Mouse (Mus musculus): Measurements from ENCODE around the gene Polr2a. TPM values are rescaled to one million over a fixed set of nuclear protein-coding genes. Genes with fewer than 3 reads are reported as not detected.
A peak's percentile ranks its signal among the peaks of the same experiment; 100 is the strongest.

Gene Polr2a
- polyA plus RNA-seq, 1 experiment: 23.2 TPM

- H3K4me3 ChIP-seq (ENCODE audit: insufficient read depth, low read length): peak within 1 kb of the TSS; percentile 78
- no peak for TF ChIP-seq CTCF (IDR thresholded peaks at IDR 0.05; ENCODE audit: extremely low read depth, insufficient read depth, low read length)
- H3K27ac ChIP-seq (ENCODE audit: insufficient read depth, low read length): peak within 1 kb of the TSS; percentile 72
- peaks cover 1% of the 10 kb centered on the region; the same call in 1 of the 2 replicates for H3K4me1 ChIP-seq (ENCODE audit: control insufficient read depth, insufficient read depth, low read length)
These were observed 43.0 kb upstream of the Polr2a start, which contains the start of gene Fgf11 for GRCm38 (mm10) chr11:69801379-69801977. Fgf11 (minus strand) TSS chr11:69801857.

DNA sequence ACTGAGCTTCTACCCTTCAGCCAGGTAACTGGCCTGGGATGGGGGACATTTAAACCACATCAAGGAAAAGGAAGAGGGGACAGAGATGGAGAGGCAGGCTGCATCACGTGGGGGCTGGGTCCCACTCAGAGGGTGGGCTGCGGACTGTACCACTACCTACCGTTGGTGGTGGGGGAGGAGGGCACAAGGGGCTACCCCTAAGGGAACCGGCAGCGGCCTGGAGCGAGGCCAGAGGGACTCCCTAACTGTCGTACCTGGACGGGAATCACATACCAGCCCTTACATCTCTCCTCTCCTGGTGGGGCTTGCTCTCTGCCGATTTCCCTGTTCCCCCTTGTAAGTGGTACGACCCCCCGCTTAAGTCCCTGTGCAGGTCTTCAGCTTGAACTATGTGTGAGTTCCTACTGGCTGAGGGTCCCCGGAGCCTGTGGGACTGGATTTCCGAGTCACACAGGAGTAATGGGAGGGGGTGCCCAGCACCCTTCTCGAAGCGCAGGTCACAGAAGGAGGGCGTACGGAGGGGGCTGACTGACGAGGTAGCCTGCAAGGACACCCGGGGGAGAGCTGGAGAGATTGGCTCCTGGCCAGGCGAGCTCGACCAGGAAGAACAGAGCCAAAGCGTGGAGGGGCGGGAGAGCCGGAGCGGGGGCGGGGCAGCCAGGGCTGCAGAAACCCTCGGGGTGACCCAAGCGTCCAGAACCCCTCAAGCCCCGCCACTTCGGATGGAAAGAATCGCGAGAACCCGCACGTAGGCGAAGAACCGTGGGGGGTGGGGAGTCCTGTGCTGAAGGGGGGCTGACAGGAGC, 42.2 kb upstream of the Polr2a start:
- Histone ChIP-seq H3K4me1 (ENCODE audit: control insufficient read depth, insufficient read depth, low read length) (peaks cover 1% of the 10 kb centered on the region; the same call in 1 of the 2 replicates), H3K27ac (ENCODE audit: insufficient read depth, low read length) (0 out of 2 replicates have a peak overlapping the region, but pooled peaks have one; percentile 41), H3K4me3 (ENCODE audit: insufficient read depth, low read length) (peak overlapping the region; percentile 78)
- TF ChIP-seq POLR2A (IDR thresholded peaks at IDR 0.05; ENCODE audit: extremely low read depth, insufficient read depth, low read length) (no peak; the same call in 1 of the 2 replicates), CTCF (IDR thresholded peaks at IDR 0.05; ENCODE audit: extremely low read depth, insufficient read depth, low read length) (no peak)

- H3K4me1 ChIP-seq (ENCODE audit: control insufficient read depth, insufficient read depth, low read length): peaks cover 1% of the 10 kb centered on the region; the same call in 1 of the 2 replicates
- peak overlapping the region; percentile 78; the same call in 1 of the 2 replicates for H3K4me3 ChIP-seq (ENCODE audit: insufficient read depth, low read length)
- H3K27ac ChIP-seq (ENCODE audit: insufficient read depth, low read length): 0 out of 2 replicates have a peak overlapping the region, but pooled peaks have one; percentile 41
- TF ChIP-seq POLR2A (IDR thresholded peaks at IDR 0.05; ENCODE audit: extremely low read depth, insufficient read depth, low read length) (no peak), CTCF (IDR thresholded peaks at IDR 0.05; ENCODE audit: extremely low read depth, insufficient read depth, low read length) (no peak)
These were observed 41.6 kb upstream of the Polr2a start for GRCm38 (mm10) chr11:69800138-69800391.

GRCm38 (mm10) chr11:69799394-69800137, 41.1 kb upstream of the Polr2a start:
- Histone ChIP-seq H3K4me3 (ENCODE audit: insufficient read depth, low read length) (peak overlapping the region; percentile 78; the same call in 1 of the 2 replicates), H3K4me1 (ENCODE audit: control insufficient read depth, insufficient read depth, low read length) (peaks cover 1% of the 10 kb centered on the region; the same call in 1 of the 2 replicates), H3K27ac (ENCODE audit: insufficient read depth, low read length) (0 out of 2 replicates have a peak overlapping the region, but pooled peaks have one; percentile 41)
- TF ChIP-seq CTCF (IDR thresholded peaks at IDR 0.05; ENCODE audit: extremely low read depth, insufficient read depth, low read length): no peak
- no peak for TF ChIP-seq POLR2A (IDR thresholded peaks at IDR 0.05; ENCODE audit: extremely low read depth, insufficient read depth, low read length)

- Histone ChIP-seq H3K4me1 (ENCODE audit: control insufficient read depth, insufficient read depth, low read length) (peaks cover 1% of the 10 kb centered on the region; the same call in 1 of the 2 replicates), H3K4me3 (ENCODE audit: insufficient read depth, low read length) (no peak overlapping the region), H3K27ac (ENCODE audit: insufficient read depth, low read length) (no peak overlapping the region)
- TF ChIP-seq POLR2A (IDR thresholded peaks at IDR 0.05; ENCODE audit: extremely low read depth, insufficient read depth, low read length) (no peak), CTCF (IDR thresholded peaks at IDR 0.05; ENCODE audit: extremely low read depth, insufficient read depth, low read length) (no peak)
These were observed 39.5 kb upstream of the Polr2a start for GRCm38 (mm10) chr11:69797924-69798323.

- Histone ChIP-seq H3K4me1 (ENCODE audit: control insufficient read depth, insufficient read depth, low read length) (no peaks in the 10 kb centered on the region; the same call in 1 of the 2 replicates), H3K4me3 (ENCODE audit: insufficient read depth, low read length) (peak overlapping the region; percentile 36; the same call in 1 of the 2 replicates), H3K27ac (ENCODE audit: insufficient read depth, low read length) (no peak overlapping the region)
- TF ChIP-seq POLR2A (IDR thresholded peaks at IDR 0.05; ENCODE audit: extremely low read depth, insufficient read depth, low read length) (no peak), CTCF (IDR thresholded peaks at IDR 0.05; ENCODE audit: extremely low read depth, insufficient read depth, low read length) (no peak)
These were observed 37.6 kb upstream of the Polr2a start for GRCm38 (mm10) chr11:69795983-69796435.

DNA sequence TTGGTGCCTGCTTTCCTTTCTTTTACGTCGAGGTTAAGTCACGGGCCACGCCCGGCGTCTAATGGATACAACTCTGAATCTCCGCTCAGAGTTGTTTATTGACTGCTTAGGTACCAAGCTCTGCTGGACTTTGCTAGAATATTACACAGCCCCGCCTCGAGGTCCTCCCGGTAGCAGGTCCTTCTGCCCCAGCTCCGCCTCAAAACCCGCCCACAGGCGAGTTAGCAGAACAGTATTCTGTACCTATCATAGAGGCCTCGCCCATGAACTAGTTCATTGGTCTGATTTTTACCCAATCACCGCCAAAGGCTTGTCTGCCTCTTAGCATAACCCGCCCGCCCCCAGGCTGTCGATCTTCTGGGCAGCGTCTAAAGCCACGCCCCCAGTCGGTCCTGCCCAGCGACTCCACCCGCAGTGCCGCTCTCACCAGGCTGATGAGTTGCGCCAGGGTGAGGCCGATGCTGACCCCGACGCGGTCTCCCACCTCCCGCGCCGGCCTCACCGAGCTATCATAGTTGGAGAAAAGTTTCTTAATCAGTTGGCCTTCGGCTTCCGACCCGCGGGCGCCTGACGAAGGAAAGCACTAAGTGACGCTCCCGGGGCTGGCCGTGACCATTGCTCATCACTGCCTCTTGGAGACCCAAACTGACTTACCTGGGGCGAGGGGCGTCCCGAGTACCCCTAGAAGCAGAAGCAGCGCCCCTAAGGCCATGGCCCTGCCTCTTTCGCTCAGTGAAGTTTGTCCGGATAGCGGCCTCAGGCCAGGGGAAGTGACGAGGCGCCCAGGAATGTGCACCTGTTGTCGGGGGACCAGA, 36.9 kb upstream of the Polr2a start, which contains the start of gene Chrnb1:
Chrnb1 (minus strand) TSS at position 776 of the 815 bp plus-strand sequence.
- Histone ChIP-seq H3K4me1 (ENCODE audit: control insufficient read depth, insufficient read depth, low read length) (no peaks in the 10 kb centered on the region; the same call in 1 of the 2 replicates), H3K4me3 (ENCODE audit: insufficient read depth, low read length) (peak within 1 kb of the TSS; percentile 36), H3K27ac (ENCODE audit: insufficient read depth, low read length) (no peak within 1 kb of the TSS)
- TF ChIP-seq CTCF (IDR thresholded peaks at IDR 0.05; ENCODE audit: extremely low read depth, insufficient read depth, low read length): no peak
- no peak for TF ChIP-seq POLR2A (IDR thresholded peaks at IDR 0.05; ENCODE audit: extremely low read depth, insufficient read depth, low read length)

DNA sequence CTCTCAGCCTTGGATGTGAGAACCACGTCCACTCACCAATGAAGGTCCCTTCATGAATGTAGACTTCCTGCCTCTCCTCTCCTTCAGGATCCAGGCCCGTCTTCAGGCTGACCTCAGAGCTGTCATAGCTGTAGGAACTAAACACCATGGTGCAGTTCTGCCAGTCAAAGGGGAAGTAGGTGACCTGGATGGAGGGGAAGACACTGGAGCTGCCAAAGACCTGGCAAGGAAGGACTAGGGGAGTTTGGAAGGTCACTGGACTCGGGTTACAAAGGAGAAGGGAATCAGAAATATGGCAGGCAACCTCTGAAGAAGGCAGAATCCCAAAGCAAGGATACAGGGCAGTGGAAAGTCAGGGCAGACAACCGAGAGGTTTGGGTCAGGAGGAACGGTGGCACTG, 35.0 kb upstream of the Polr2a start:
- Histone ChIP-seq H3K4me3 (ENCODE audit: insufficient read depth, low read length) (no peak overlapping the region), H3K4me1 (ENCODE audit: control insufficient read depth, insufficient read depth, low read length) (no peaks in the 10 kb centered on the region; the same call in 1 of the 2 replicates), H3K27ac (ENCODE audit: insufficient read depth, low read length) (no peak overlapping the region)
- no peak for TF ChIP-seq CTCF (IDR thresholded peaks at IDR 0.05; ENCODE audit: extremely low read depth, insufficient read depth, low read length)
- no peak for TF ChIP-seq POLR2A (IDR thresholded peaks at IDR 0.05; ENCODE audit: extremely low read depth, insufficient read depth, low read length)

Measured in cortical plate, adult 2 months (tissue).